Mouse (Mus musculus) adrenal gland, adult 18-20 months (tissue): ENCODE measurements around the gene Pga5. TPM values are rescaled to one million over a fixed set of nuclear protein-coding genes. Genes with fewer than 3 reads are reported as not detected.
A peak's percentile ranks its signal among the peaks of the same experiment; 100 is the strongest.

Experiments
- DNase-seq, 2 experiments: peaks; one replicate each; pipeline ENCODE4 v3.0.0; 2021 to 2022; ENCODE audit warnings: low spot score in 2 of 2
- total RNA-seq, 2 experiments: library from RNA; stranded (reverse); gene quantifications; 1 replicate in 1 of 2; 2 replicates in 1 of 2; pipeline ENCODE4 v1.2.3; 2021

Pga5 gene
- total RNA-seq, 2 experiments from 2014 or later = not detected

DNA sequence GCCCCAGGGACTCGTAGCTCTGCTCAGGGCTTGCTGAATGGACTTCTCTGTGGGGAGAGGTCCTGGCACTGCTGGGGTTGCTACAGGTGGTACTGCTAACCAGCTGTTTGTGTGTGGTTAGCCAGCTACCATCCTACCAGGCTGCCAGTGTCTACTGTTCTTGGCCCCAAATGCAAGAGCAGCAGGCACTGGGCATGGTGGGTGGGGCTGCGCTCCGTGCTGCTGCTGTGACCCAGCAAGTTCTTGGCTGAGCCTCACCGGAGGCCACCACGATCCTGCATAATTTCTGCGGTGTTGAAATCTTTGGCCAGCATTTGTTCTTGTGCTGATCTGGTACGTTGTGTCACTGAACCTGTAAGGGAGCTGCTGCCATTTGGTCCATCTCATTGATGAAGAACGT is 25.6 kb upstream of the Pga5 start:
- DNase-seq = no peak

DNA sequence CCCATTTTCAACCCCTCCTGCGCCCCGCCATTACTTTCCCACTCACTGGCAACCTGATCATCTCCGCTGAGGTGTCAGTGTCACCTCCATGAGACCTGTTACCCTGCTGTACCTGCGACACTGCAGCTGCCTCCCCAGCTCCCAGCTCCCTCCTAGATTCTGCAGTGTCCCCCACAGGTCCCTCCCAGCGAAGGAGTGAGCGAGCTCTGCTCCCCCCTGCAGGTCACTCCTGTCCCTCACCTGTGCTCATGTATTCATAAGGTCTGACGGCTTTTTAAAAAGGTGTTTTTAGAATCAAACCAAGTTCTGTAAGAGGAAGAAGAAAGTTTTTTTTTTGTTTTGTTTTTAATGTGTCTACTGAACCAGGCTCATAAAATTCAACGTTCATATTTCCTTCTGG is 24.3 kb upstream of the Pga5 start:
- no peak for DNase-seq

GRCm38 (mm10) chr19:10701013-10701726 is 23.3 kb upstream of the Pga5 start:
- DNase-seq = no peak

- DNase-seq = no peak
Measured at GRCm38 (mm10) chr19:10699851-10700250, 22.0 kb upstream of the Pga5 start.

DNA sequence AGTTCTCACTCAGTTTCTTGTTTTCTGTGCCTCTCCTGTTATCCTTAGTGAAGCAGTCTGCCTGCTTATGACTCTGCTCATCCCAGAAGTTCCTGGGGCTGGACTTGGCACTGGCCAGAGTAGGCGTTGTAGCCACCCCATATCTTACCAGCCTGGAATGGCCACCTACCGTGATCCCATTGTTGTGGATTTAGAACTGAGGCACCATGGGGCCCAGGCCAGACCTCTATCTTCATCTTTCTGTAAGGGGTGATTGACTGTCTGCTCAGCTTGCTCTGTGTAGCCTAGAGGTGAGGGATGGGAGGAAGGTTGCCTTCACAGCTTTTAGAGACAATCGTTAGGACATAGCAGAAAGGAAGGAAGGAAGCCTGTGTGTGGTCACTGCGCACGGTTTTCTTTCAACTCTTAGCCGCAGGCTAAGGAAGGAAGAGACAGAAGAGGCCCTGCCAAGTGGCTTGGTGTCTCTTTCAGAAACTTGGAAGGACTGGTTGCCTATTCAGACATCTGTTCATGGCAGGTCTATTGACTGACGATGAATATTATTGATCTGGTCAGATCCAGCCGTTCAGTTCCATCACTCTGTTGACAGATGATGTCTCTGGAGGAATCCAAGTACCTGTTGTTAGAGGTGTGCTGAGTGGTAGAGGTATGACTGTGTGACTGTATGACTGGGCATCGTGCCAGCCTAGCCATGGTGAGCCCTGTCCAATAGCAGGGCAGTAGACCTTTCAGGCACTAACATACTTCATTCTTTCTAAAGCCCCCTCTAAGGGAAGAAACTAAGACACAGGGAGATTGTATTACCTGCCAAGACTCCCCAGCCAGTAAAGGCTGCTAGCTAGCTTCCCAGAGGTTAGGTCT is 20.5 kb upstream of the Pga5 start:
- DNase-seq = no peak

DNA sequence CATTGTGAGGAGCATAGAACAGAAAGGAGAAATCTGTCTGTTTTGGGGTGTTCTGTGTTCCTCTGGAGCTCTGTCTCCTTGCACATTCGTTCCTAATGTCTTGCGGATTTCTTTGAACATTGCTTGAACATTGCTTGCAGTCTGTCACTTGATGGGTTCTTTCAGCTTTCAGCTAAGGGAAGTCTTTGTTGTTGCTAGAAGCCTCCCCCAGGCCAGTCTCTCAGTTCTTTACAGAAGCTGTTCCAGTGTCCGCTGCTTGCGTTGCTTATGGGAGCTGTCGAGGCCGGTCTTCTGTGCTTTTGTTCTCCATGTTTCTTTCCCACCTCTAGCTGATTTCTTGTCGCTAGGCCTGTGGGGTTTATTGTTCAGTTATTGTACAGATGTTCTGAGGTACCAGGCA is 17.9 kb upstream of the Pga5 start:
- no peak for DNase-seq

GRCm38 (mm10) chr19:10693926-10694682 is 16.2 kb upstream of the Pga5 start:
- DNase-seq = no peak

- DNase-seq = no peak
Measured at GRCm38 (mm10) chr19:10692361-10692760, 14.5 kb upstream of the Pga5 start.

GRCm38 (mm10) chr19:10691660-10692059 is 13.8 kb upstream of the Pga5 start:
- no peak for DNase-seq

GRCm38 (mm10) chr19:10691121-10691520 is 13.2 kb upstream of the Pga5 start:
- no peak for DNase-seq

DNA sequence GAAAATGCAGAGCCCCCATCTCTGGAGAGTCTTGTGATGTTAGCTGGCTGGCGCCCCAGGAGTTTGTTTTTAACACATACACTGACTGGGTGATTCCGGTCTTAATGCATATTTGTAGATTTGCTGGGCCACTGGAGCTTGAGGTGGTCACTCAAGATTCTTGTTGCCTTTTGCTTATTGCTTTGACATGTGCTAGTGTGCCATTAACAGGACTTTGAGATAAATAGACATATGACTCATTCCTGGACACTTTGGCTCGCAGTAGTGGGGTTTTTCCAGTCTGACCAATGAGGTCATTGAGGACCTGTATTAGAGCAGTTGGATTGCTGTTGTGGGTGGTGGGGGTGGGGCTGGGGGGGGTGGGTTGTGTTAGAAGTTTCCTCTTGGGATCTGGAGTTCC is 12.5 kb upstream of the Pga5 start:
- peak in 1 of 2 experiments; percentile 24 for DNase-seq

- DNase-seq = peak in 1 of 2 experiments; percentile 20
Measured at GRCm38 (mm10) chr19:10689470-10690166, 11.7 kb upstream of the Pga5 start.

GRCm38 (mm10) chr19:10688537-10689352 is 10.9 kb upstream of the Pga5 start, which contains the start of gene Vps37c:
Vps37c (plus strand) TSS chr19:10688735.
- peak; percentile 93 to 96 for DNase-seq

DNA sequence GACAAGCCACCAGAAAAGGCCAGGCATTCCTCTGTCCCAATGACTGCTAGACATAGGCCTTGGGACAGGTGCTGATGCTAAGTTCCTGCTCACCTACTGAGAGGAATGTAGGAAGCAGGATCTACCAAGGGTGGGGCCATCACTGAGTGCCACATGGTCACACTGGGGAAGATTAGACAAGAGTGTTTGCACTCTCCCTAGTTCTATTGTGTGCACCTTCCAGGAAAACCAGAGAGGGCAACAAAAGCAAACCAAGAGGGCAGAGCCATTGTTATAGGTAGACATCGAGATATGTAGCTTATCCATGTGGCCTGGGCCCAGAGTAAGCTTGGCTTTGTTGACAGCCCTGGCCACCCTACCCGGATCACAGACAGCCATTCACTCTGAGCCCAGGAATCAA is 7.9 kb upstream of the Pga5 start:
- no peak for DNase-seq

DNA sequence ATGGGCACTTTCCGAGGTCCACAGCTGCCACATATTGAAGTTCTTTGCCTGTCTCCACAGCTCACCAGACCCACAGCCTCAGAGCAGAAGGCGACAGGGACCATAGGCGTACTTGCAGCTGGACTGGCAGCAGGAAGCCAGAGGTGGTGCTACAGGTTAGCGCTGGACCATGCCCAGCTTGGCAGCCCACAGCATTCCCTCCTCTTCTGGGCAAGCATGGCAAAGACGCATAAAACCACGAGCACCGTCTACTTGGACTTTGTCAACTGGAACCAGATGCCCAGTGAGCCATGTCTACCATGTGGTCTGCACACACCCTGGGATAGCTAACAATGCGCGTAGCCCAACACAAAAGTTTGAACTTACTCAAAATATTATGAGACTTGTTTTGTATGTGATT is 7.2 kb upstream of the Pga5 start:
- DNase-seq = no peak

GRCm38 (mm10) chr19:10681571-10681970 is 3.7 kb upstream of the Pga5 start:
- DNase-seq = no peak

- DNase-seq = no peak
Measured at GRCm38 (mm10) chr19:10678772-10679067, 849 bp upstream of the Pga5 start.

GRCm38 (mm10) chr19:10676656-10677055 is 1.2 kb downstream of the Pga5 start:
- no peak for DNase-seq

DNA sequence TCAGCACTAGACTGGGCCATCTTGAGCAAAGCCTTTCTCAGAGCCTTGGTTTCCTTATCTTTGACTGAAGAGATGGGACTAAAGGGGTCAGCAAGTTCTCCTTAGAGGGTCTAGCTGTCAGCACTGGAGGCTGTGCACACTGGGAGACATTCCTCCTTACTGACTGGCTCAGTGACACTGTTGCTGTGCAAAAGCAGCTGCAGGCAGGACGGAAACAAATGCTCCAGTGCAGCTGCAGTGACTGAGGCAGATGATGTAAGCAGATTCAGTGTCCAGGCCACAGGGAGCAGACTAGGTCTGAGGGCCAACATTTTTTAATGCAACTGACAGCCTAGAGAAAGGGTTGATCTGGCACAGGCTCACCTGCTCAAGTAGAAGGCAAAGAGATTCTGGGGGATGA is 4.6 kb downstream of the Pga5 start:
- no peak for DNase-seq

DNA sequence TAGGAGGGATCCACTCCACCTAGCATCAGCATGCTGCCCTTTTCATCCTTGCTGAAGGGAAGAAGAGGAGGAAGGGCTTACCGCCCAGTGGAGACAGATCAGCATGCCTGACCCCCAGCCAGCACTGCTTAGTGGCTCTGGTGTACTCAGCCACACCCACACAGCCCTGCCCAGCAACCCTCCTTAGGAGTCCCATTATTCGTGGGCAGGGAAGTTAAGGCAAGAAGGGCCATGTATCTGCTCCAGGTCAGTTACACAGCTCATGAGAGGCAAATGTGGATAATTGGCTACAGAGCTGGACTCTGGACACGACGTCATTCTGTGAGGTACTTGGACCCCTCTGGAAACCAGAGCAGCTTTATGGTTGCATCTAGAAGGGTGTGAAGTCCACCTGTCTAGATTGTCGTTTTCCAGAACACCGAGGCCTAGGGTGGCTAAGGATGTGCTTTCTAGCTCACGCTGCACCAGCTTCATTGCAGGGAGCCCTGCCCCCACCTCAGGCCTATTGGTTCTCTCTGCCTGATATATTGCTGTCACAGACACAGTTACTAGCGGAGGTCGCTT is 5.9 kb downstream of the Pga5 start:
- DNase-seq = no peak
